Mouse (Mus musculus) ES-Bruce4 (cell line): Measurements from ENCODE around the gene Cdhr2. TPM values are rescaled to one million over a fixed set of nuclear protein-coding genes. Genes with fewer than 3 reads are reported as not detected.
A peak's percentile ranks its signal among the peaks of the same experiment; 100 is the strongest.

Experiments
- H3K27ac ChIP-seq: 2 replicates; pipeline ENCODE4 v1.5.1; 2012; ENCODE audit warnings: low read length, inconsistent platforms; ENCODE audit not compliant: insufficient read depth
- H3K27me3 ChIP-seq: 2 replicates; pipeline ENCODE4 v1.6.1; 2012; ENCODE audit warnings: mild to moderate bottlenecking, low read length, inconsistent platforms; ENCODE audit not compliant: control insufficient read depth, poor library complexity, insufficient read depth, severe bottlenecking
- H3K36me3 ChIP-seq: 2 replicates; pipeline ENCODE4 v1.6.1; 2012; ENCODE audit warnings: inconsistent platforms, mild to moderate bottlenecking, low read length, moderate library complexity; ENCODE audit not compliant: control insufficient read depth, poor library complexity, insufficient read depth, severe bottlenecking
- H3K4me1 ChIP-seq: one replicate; pipeline ENCODE4 v1.8.1; 2011; ENCODE audit warnings: low read length; ENCODE audit not compliant: control insufficient read depth, insufficient read depth
- H3K4me3 ChIP-seq: 2 replicates; pipeline ENCODE4 v1.5.1; 2011; ENCODE audit warnings: low read depth, mild to moderate bottlenecking, low read length
- H3K9ac ChIP-seq: 2 replicates; pipeline ENCODE4 v1.6.1; 2012; ENCODE audit warnings: low read depth, mild to moderate bottlenecking, inconsistent platforms; ENCODE audit not compliant: poor library complexity, severe bottlenecking
- H3K9me3 ChIP-seq: replicated peaks from 2 replicates; pipeline ENCODE4 v1.6.1; 2012; ENCODE audit warnings: mild to moderate bottlenecking, low read length, inconsistent platforms; ENCODE audit not compliant: control insufficient read depth, poor library complexity, insufficient read depth, severe bottlenecking
- CTCF ChIP-seq: IDR thresholded peaks from one replicate; pipeline ENCODE4 v1.8.1; 2011; ENCODE audit warnings: low read depth, low read length
- EP300 ChIP-seq: IDR thresholded peaks from 2 replicates; pipeline ENCODE4 v1.6.1; 2011; ENCODE audit warnings: low read depth, low read length; ENCODE audit not compliant: insufficient read depth
- POLR2A ChIP-seq: IDR thresholded peaks from one replicate; pipeline ENCODE4 v1.8.1; 2011; ENCODE audit warnings: low read length; ENCODE audit not compliant: insufficient read depth
- polyA plus RNA-seq: library from polyadenylated mRNA; stranded (reverse); fragments of >200 nt; gene quantifications from 2 replicates; pipeline ENCODE4 v1.2.4, GENCODE M21; 2011; ENCODE audit warnings: low read depth; ENCODE audit not compliant: missing spikeins, insufficient read depth, insufficient read length

The Cdhr2 gene
- polyA plus RNA-seq, 1 experiment, result not detected

DNA sequence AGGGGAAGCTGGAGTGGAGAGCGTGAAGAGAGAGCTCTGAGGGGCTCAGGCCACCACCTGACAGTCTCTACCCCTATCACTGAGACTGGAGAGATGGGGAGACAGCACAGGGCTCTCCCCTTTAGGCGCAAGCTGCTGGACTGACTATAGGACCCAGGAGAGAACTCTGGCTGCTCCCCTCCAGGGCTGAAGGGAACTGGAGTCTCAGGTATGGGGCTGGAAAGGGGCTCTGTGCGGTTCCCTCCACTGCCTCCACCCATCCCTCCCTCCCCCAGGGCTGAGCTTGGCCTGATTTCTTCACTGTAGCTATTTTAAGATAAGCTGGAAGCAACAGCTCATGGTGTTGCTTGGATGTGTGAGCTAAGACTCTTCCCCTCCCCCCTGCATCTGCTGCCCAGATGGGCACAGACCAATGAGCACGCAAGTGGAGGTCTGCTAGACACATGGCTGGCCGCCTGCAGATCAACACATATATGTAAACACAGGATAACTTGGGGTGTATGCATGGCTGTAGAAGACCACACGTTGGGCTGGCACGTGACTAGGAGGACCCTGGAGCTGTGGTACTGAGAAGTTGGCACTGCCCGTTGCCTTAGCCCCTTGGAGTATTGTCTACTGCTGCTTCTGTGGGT is 59.0 kb downstream of the Cdhr2 start:
- no peaks in the 10 kb centered on the region for H3K36me3 ChIP-seq
- TF ChIP-seq CTCF, result no peak
- no peak for TF ChIP-seq POLR2A
- no peak for TF ChIP-seq EP300
- no peak overlapping the region for H3K4me3 ChIP-seq
- H3K9me3 ChIP-seq, result no peaks in the 10 kb centered on the region
- H3K27ac ChIP-seq, result no peak overlapping the region
- no peaks in the 10 kb centered on the region; the same call in 1 of the 2 replicates for H3K27me3 ChIP-seq
- no peaks in the 10 kb centered on the region for H3K4me1 ChIP-seq
- H3K9ac ChIP-seq, result no peak overlapping the region

GRCm38 (mm10) chr13:54760906-54761305 is 59.6 kb downstream of the Cdhr2 start:
- no peaks in the 10 kb centered on the region for H3K4me1 ChIP-seq

GRCm38 (mm10) chr13:54765281-54766191 is 64.3 kb downstream of the Cdhr2 start:
- no peak overlapping the region for H3K27ac ChIP-seq
- peak overlapping the region; percentile 11; the same call in 1 of the 2 replicates for H3K9ac ChIP-seq
- H3K9me3 ChIP-seq, result peaks cover 14% of the 10 kb centered on the region
- no peaks in the 10 kb centered on the region; the same call in 1 of the 2 replicates for H3K27me3 ChIP-seq
- TF ChIP-seq POLR2A (no peak), CTCF (no peak), EP300 (no peak)
- peak overlapping the region; percentile 69 for H3K4me3 ChIP-seq
- no peaks in the 10 kb centered on the region for H3K36me3 ChIP-seq
- no peaks in the 10 kb centered on the region for H3K4me1 ChIP-seq

More at GRCm38 (mm10) chr13:54760906-54761305, 59.6 kb downstream of the Cdhr2 start:
- Histone ChIP-seq H3K4me3 (no peak overlapping the region), H3K36me3 (no peaks in the 10 kb centered on the region), H3K27ac (no peak overlapping the region), H3K27me3 (no peaks in the 10 kb centered on the region; the same call in 1 of the 2 replicates), H3K9ac (no peak overlapping the region), H3K9me3 (no peaks in the 10 kb centered on the region)
- no peak for TF ChIP-seq EP300
- TF ChIP-seq CTCF, result no peak
- TF ChIP-seq POLR2A, result no peak

GRCm38 (mm10) chr13:54766192-54766768 is 65.0 kb downstream of the Cdhr2 start, which contains the start of gene Sncb:
TSS of gene Sncb (minus strand) at chr13:54766595.
- Histone ChIP-seq H3K27ac (no peak within 1 kb of the TSS), H3K9ac (peak within 1 kb of the TSS; percentile 11; the same call in 1 of the 2 replicates), H3K27me3 (no peaks in the 10 kb centered on the region; the same call in 1 of the 2 replicates)

DNA sequence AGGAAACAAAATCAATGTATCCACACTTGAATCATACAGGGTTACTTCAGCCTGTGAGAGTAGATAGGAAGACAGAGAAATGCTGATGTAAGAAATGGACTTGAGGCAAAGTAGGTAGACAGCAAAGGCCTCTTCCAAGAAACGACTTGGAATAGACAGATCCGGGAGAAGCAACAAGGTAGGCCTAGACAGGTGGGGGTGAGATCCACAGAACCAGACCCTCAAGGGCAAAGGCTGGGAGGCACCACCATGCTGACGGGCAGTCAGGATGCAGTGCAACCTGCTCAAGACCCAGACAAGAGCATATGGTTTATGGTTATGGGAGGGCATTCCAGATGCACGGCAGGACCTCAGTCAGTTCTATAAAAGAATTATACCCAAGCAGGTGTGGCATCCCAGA is 65.8 kb downstream of the Cdhr2 start:
- H3K4me1 ChIP-seq, result no peaks in the 10 kb centered on the region
- H3K27ac ChIP-seq, result no peak overlapping the region
- H3K9ac ChIP-seq, result no peak overlapping the region
- H3K27me3 ChIP-seq, result no peaks in the 10 kb centered on the region; the same call in 1 of the 2 replicates
- TF ChIP-seq CTCF (no peak), EP300 (no peak), POLR2A (no peak)
- no peaks in the 10 kb centered on the region for H3K36me3 ChIP-seq
- H3K9me3 ChIP-seq, result peaks cover 20% of the 10 kb centered on the region
- no peak overlapping the region for H3K4me3 ChIP-seq

More at GRCm38 (mm10) chr13:54766192-54766768, 65.0 kb downstream of the Cdhr2 start, which contains the start of gene Sncb:
- H3K4me3 ChIP-seq, result peak within 1 kb of the TSS; percentile 69
- no peaks in the 10 kb centered on the region for H3K36me3 ChIP-seq
- peaks cover 19% of the 10 kb centered on the region for H3K9me3 ChIP-seq
- TF ChIP-seq POLR2A, result no peak
- peak; percentile 58 for TF ChIP-seq CTCF
- TF ChIP-seq EP300, result no peak
- no peaks in the 10 kb centered on the region for H3K4me1 ChIP-seq
